Mouse (Mus musculus) embryo, embryonic 10.5 days (tissue): Measurements from ENCODE around the gene Krt87.

Experiments used
- DNase-seq: peaks from one replicate; pipeline ENCODE4 v3.0.0-alpha.2; 2015; ENCODE audit warnings: low spot score

The Krt87 gene

GRCm38 (mm10) chr15:101438555-101438954 is at the start of gene Krt87:
TSS of gene Krt87 (minus strand) at chr15:101438804.
- DNase-seq = peak; percentile 32

- DNase-seq = no peak
Measured at GRCm38 (mm10) chr15:101485911-101486635, 47.5 kb upstream of the Krt87 start.

- no peak for DNase-seq
Measured at GRCm38 (mm10) chr15:101484939-101485338, 46.3 kb upstream of the Krt87 start.

DNA sequence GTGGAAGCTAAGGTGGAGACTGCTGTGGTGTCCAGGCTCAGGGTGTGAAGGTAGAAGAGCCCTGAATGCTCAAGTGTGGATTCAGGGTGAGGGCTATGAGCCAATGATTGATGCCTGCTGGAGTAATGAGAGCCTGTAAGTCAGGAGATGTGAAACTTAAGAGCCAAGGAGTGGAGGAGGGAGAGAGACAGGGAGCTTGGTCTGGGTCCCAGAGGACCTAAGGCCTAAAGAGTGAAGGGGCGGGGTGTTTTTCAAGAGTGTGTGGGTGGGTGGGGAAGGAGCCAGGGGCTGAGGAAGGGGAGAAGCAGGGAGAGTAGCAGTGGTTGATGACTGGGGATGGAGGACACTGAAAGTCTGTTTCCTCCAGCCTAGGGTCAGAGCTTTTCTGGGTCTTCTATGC is 45.0 kb upstream of the Krt87 start:
- DNase-seq = no peak

- DNase-seq = no peak
Measured at GRCm38 (mm10) chr15:101482056-101482455, 43.5 kb upstream of the Krt87 start.

DNA sequence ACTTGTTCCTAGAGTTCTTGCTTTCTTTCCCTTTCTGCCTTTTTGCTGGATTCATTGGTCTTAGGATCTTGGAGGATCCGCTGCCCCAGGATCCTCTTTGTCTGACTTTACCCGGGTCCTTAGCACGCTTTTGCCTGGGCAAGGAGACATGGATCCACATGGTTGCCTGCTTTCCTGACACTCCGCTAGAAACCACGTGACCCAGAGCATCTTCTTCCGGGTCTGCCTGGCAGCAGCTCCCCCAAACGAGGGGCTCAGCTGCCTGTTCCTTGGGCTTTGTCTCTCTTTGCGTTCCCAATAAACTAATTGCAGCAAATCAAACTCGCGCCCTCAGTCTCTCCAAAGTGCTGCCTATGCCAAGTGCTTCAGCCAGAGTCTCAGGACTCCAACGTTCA is 41.1 kb upstream of the Krt87 start:
- DNase-seq = peak; percentile 33

DNA sequence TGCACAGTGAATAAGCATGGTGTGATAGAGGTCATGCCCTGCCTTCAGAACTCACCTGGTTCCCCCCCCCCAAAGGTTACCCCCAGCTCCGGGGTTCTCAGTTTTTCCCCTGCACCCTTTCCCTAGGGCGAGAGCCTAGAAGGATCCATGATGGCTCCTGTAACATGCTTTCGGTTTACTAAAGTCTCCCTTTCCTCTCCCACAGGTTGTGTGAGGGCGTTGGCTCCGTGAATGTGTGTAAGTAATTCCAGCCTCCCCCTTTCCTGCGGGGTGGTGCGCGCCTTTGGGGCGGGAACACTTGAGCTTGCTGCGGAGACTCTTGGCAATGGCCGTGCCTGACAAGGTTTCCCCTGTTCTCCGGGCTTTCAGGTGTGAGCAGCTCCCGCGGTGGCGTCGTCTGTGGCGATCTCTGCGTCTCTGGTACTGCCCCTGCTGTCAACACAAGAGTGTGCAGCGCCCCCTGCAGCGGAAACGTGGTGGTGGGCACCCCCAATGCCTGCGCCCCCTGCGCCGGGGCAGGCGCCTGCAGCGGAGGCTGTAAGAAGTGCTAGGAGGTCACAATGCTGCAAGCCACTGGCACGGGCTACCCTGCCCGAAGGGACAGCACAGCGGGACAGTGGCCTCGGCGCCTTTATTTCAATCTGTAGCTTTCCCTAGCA is 40.5 kb upstream of the Krt87 start:
- peak; percentile 71 for DNase-seq

- DNase-seq = peak; percentile 74
Measured at GRCm38 (mm10) chr15:101472952-101473528, 34.4 kb upstream of the Krt87 start, which contains the start of gene Krt86. TSS of gene Krt86 (plus strand) at chr15:101473478.

DNA sequence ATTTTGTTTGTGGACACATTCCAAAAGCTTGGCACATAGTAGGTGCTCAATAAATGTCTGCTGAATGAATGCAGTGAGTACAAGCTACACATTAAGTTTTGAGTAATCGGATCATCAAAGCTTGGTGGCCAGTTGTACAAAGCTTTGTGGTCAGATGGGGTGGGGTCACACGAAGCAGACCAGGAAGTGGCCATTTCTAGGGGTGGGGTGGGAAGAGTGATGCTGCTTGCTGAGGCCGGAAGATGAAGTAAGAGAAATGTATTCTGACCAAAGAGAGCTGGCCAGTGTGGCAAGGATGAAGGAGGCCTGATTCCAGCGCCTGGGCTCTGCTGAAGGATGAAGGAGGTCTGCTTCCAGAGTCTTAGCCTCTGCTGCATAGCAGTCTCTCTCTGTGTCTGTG is 30.5 kb upstream of the Krt87 start:
- no peak for DNase-seq

GRCm38 (mm10) chr15:101463651-101464050 is 25.0 kb upstream of the Krt87 start, which contains the start of gene Krt81:
TSS of gene Krt81 (minus strand) at chr15:101463751.
- no peak for DNase-seq

- no peak for DNase-seq
Measured at GRCm38 (mm10) chr15:101459283-101459682, 20.7 kb upstream of the Krt87 start.

DNA sequence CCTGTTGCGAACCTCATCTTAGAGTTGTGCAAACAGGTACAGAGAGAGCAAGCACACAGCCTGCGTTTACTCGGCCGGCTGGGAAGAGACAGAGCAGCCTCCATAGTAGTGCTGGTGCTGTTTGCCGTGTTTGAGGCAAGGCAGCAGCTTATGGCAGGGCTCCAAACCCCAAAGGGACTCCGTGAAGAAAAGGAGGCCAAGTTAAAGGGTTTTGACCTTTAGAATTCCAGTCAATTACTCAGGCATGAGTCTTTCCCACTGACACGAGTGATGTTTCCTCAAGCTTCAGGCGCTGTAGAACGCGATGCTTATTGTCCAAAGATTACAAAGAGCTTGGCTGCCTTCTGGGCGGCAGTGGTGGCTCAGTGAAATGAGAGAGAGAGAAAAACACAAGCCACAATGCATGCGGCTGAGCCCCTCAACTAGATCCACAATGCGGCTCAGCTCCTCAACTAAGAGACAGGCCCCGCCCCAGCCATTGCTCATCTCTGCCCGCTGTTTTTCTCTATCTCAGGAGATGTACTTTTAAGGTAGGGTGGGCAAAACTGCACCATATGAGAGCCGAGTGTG is 19.8 kb upstream of the Krt87 start:
- peak; percentile 19 for DNase-seq

- DNase-seq = no peak
Measured at GRCm38 (mm10) chr15:101455891-101456290, 17.3 kb upstream of the Krt87 start.

DNA sequence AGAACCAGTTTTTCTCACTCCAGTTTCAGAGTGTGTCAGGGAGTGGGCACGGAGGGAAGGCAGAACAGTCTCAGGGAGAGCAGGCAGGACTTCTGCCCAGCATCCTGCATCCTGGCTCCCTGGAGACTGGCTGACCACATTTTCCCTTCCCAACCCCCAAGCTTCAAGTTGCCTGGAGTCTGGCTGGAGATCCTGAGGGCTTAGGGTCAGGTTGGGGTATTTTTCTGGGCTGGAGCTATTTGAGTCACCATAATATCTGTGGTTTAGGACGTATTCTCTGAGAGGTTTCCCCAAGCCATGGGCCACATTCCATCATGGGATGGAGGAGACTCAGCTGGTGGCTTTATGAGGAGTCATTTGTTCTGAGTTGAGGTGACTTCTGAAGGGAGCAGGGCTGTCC is 16.7 kb upstream of the Krt87 start:
- DNase-seq = no peak

GRCm38 (mm10) chr15:101454774-101455173 is 16.2 kb upstream of the Krt87 start:
- DNase-seq = no peak

DNA sequence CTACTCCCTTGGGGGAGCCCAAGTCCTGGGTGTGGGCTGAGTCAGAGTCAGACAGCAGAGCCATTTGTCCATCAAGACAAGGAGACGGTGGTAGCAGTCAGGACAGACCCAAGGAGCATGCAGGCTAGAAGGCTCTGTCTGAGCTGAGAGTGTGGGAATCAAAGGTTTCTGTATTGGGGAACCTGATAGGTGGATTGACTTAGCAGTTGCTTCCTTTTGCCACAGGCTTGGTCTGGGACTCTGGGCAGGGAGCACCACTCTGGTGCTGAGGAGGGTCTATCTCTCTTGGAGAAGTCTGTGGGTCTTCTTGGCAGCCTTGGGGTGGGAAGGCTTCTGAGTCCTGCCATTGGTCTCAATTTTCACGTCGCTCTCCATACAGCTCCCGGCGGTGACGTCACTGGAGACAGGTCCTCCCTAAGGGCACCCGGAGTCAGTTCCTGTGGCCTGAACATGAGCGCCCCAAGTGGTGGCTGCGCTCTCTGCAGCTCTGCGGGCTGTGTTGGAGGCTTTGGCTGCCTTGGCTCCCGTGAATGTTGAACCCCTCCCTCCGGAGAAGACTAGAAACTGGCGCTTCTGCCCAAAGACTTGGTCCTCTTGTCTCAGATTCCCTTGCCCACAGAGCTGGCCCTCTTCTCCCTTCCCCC is 14.6 kb upstream of the Krt87 start:
- peak; percentile 87 for DNase-seq

- DNase-seq = no peak
Measured at GRCm38 (mm10) chr15:101447444-101447843, 8.8 kb upstream of the Krt87 start, which contains the start of gene Krt88. TSS of gene Krt88 (plus strand) at chr15:101447744.

- no peak for DNase-seq
Measured at GRCm38 (mm10) chr15:101446572-101446971, 8.0 kb upstream of the Krt87 start.

- DNase-seq = no peak
Measured at GRCm38 (mm10) chr15:101440837-101441236, 2.2 kb upstream of the Krt87 start.

DNA sequence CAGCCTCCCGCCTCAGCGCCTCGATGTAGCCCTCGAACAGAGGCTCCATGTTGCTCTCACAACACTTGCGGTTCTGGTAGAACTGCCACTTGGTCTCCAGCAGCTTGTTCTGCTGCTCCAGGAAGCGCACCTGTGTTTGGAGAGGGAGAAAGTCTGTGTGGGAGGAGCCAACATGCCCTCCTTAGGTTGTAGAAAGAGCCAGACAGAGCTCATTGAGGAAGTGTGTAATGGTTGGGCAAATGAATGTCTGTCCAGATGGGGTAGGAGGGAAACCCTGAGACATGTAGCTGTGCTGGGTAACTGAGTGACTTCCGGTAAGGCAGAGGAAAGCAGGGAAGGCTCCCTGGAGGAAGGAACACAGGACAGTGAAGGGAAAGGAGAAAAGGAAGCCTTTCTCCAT is 2.0 kb downstream of the Krt87 start:
- no peak for DNase-seq

GRCm38 (mm10) chr15:101424914-101425313 is 13.7 kb downstream of the Krt87 start:
- no peak for DNase-seq

DNA sequence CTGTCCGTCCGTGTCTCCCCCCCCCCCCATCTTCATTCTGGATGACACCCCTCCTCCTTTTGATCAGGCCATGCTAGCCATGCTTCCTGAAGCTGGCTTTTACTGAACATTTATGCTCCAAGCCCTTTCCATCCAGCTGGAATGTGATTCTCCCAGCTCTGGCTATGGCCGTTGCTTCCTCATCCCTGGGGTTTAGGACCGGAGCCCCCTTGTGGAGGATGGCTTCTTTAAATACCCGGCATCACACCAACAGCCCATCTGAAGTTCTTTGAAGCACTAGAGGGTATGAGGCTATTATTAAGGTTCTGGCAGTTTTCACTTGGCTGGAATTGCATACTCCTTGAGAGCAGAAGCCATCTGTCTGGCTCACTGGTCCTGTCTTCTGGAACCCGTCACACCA is 17.7 kb downstream of the Krt87 start:
- peak; percentile 44 for DNase-seq
